Mouse (Mus musculus) midbrain, embryonic 10.5 days (tissue): ENCODE measurements at regions not wholly inside any gene's neighbourhood (a gene's known extent, or its start where the extent isn't known, plus 50 kb on each side); places are given as distances from the start of the nearest gene placed in this dataset.

ENCODE experiments used
- DNase-seq: peaks from one replicate; pipeline ENCODE4 v3.0.0-alpha.2; 2017; ENCODE audit warnings: low spot score
- H3K27ac ChIP-seq: fragments of 300-500 bp; sonication (generic); replicated peaks from 2 replicates; pipeline ENCODE4 v1.5.1; 2016; ENCODE audit warnings: mild to moderate bottlenecking
- H3K27me3 ChIP-seq: fragments of 300-500 bp; sonication (generic); 2 replicates; pipeline ENCODE4 v1.6.1; 2016; ENCODE audit warnings: low read depth, mild to moderate bottlenecking; ENCODE audit not compliant: poor library complexity, severe bottlenecking
- H3K36me3 ChIP-seq: fragments of 300-500 bp; sonication (generic); 2 replicates; pipeline ENCODE4 v1.6.1; 2016; ENCODE audit warnings: mild to moderate bottlenecking, moderate library complexity
- H3K4me1 ChIP-seq: fragments of 300-500 bp; sonication (generic); 2 replicates; pipeline ENCODE4 v1.6.1; 2016
- H3K4me3 ChIP-seq: fragments of 300-500 bp; sonication (generic); 2 replicates; pipeline ENCODE4 v1.5.1; 2016; ENCODE audit warnings: mild to moderate bottlenecking, moderate library complexity
- H3K9me3 ChIP-seq: fragments of 300-500 bp; sonication (generic); replicated peaks from 2 replicates; pipeline ENCODE4 v1.6.1; 2016; ENCODE audit warnings: mild to moderate bottlenecking
- WGBS: fragments of 180-500 bp; shearing (Covaris S2); methylation state at CpG from one replicate; pipeline ENCODE4 v1.1.7; 2016; 5-methylcytosine and 5-hydroxymethylcytosine counted together

GRCm38 (mm10) chr3:61064720-61065119, 62.1 kb downstream of the P2ry1 start:
- H3K27ac ChIP-seq: no peak overlapping the region
- H3K4me3 ChIP-seq: no peak overlapping the region
- H3K27me3 ChIP-seq: no peaks in the 10 kb centered on the region
- WGBS: 79% methylated on average over 1 of the region's 1 CpGs
- no peaks in the 10 kb centered on the region for H3K9me3 ChIP-seq
- no peak for DNase-seq
- H3K4me1 ChIP-seq: no peaks in the 10 kb centered on the region
- H3K36me3 ChIP-seq: no peaks in the 10 kb centered on the region

- H3K36me3 ChIP-seq: no peaks in the 10 kb centered on the region
- H3K4me1 ChIP-seq: no peaks in the 10 kb centered on the region
- no peak overlapping the region for H3K4me3 ChIP-seq
- no peak overlapping the region for H3K27ac ChIP-seq
- no peaks in the 10 kb centered on the region for H3K9me3 ChIP-seq
- no peak for DNase-seq
- 74% methylated on average over 1 of the region's 1 CpGs for WGBS
- no peaks in the 10 kb centered on the region for H3K27me3 ChIP-seq
Measured at GRCm38 (mm10) chr3:61067067-61067466, 64.5 kb downstream of the P2ry1 start.

DNA sequence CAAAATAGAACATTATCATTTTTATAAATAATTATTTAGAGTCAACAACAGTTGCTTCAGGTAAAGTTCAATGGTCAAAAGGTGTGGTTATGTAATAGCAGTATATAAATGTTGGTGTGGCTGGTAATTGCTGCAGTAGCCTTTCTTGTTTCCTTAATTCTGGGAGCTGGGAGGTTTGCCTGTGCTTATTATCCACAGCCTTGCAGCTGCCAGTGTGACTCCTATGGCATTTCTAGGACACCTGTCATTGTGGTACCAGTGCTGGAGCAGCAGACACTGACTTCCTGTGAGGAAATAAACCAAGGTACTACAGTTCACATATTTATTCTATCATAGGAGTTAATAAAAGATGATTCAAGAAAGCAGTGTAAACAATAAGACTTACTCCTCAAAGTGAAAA, 65.6 kb downstream of the P2ry1 start:
- no peaks in the 10 kb centered on the region for H3K27me3 ChIP-seq
- no peaks in the 10 kb centered on the region for H3K4me1 ChIP-seq
- no peaks in the 10 kb centered on the region for H3K9me3 ChIP-seq
- no peak overlapping the region for H3K27ac ChIP-seq
- H3K4me3 ChIP-seq: no peak overlapping the region
- no peaks in the 10 kb centered on the region for H3K36me3 ChIP-seq
- no peak for DNase-seq

DNA sequence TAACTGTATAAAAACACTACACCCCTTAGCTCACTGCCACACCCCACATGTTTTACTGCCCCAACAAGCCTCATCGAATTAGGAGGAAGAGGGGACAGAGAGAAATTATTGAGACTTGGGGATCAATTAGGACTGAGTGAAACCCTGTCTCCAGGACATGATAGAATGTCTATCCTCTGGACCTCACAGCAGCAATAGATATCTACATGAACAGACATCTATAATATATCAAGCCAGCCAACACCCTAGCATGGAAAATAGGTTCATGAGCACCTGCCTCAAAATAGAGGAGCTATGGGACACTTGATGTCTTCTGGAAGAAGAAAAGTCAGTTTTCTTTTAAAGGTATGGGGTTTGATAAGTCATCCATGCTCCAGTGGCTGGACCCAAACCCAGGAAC, 68.4 kb downstream of the P2ry1 start:
- Histone ChIP-seq H3K9me3 (no peaks in the 10 kb centered on the region), H3K4me3 (no peak overlapping the region), H3K27me3 (no peaks in the 10 kb centered on the region), H3K4me1 (no peaks in the 10 kb centered on the region), H3K27ac (no peak overlapping the region), H3K36me3 (no peaks in the 10 kb centered on the region)
- no peak for DNase-seq
- WGBS: 100% methylated on average over 1 of the region's 1 CpGs

- Histone ChIP-seq H3K9me3 (no peaks in the 10 kb centered on the region), H3K4me3 (no peak overlapping the region), H3K27ac (no peak overlapping the region), H3K36me3 (no peaks in the 10 kb centered on the region), H3K4me1 (no peaks in the 10 kb centered on the region), H3K27me3 (no peaks in the 10 kb centered on the region)
- WGBS: 90% methylated on average over 1 of the region's 1 CpGs
- no peak for DNase-seq
Measured at GRCm38 (mm10) chr3:61072330-61072729, 69.7 kb downstream of the P2ry1 start.

- H3K4me1 ChIP-seq: no peaks in the 10 kb centered on the region
- H3K27ac ChIP-seq: no peak overlapping the region
- DNase-seq: no peak
- no peaks in the 10 kb centered on the region for H3K27me3 ChIP-seq
- 92% methylated on average over 1 of the region's 1 CpGs for WGBS
- H3K36me3 ChIP-seq: no peaks in the 10 kb centered on the region
- H3K4me3 ChIP-seq: no peak overlapping the region
- no peaks in the 10 kb centered on the region for H3K9me3 ChIP-seq
Measured at GRCm38 (mm10) chr3:61073103-61073502, 70.5 kb downstream of the P2ry1 start.

DNA sequence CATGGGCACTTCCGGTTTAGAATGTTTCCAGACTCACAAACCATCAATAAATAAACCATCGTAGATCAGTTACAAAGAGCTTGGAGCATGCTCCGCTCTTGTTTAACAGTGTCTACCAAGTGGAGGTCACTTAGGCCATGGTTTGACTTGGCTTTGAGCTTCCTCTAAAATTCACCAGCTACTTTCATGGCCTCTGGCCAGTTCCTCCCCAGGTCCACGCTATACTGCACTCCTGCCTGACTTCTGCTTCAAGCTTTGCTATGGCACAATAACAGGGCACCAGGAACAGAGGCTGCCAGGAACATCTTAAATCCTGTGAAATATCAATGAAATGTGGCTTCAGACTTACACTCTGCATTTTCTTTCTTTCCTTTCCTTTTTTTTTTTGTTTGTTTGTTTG, 71.2 kb downstream of the P2ry1 start:
- Histone ChIP-seq H3K4me3 (no peak overlapping the region), H3K27ac (no peak overlapping the region), H3K27me3 (no peaks in the 10 kb centered on the region), H3K4me1 (no peaks in the 10 kb centered on the region), H3K9me3 (no peaks in the 10 kb centered on the region), H3K36me3 (no peaks in the 10 kb centered on the region)
- no peak for DNase-seq
- whole genome bisulfite sequencing: 88% methylated on average over 4 of the region's 4 CpGs

GRCm38 (mm10) chr3:61075839-61076238, 73.2 kb downstream of the P2ry1 start:
- Histone ChIP-seq H3K36me3 (no peaks in the 10 kb centered on the region), H3K27ac (no peak overlapping the region), H3K27me3 (no peaks in the 10 kb centered on the region), H3K4me3 (no peak overlapping the region), H3K4me1 (no peaks in the 10 kb centered on the region), H3K9me3 (no peaks in the 10 kb centered on the region)
- DNase-seq: no peak
- WGBS: 72% methylated on average over 2 of the region's 2 CpGs

GRCm38 (mm10) chr3:61089931-61090330, 87.3 kb downstream of the P2ry1 start:
- Histone ChIP-seq H3K36me3 (no peaks in the 10 kb centered on the region), H3K4me3 (no peak overlapping the region), H3K27ac (no peak overlapping the region), H3K27me3 (no peaks in the 10 kb centered on the region), H3K9me3 (no peaks in the 10 kb centered on the region), H3K4me1 (no peaks in the 10 kb centered on the region)
- WGBS: 91% methylated on average over 1 of the region's 1 CpGs
- no peak for DNase-seq

DNA sequence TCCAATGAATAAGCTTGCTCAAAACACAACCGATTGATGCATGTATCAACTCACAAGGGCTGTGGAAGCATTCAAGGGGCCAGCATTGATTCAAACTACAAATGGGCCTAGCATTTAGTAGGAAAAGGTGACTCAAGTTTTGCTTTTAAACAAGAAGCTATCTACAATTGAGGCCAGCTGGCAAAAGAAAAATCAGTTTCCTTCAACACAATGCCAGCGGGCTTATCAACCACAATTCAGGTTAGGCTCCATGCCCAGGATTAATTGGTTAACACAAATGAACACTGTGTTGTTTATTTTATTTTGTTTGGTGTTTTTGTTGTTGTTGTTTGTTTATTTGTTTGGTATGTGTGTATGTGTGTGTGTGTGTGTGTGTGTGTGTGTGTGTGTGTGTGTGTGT, 89.4 kb downstream of the P2ry1 start:
- WGBS: 93% methylated on average over 2 of the region's 2 CpGs
- no peaks in the 10 kb centered on the region for H3K36me3 ChIP-seq
- no peak for DNase-seq
- H3K4me3 ChIP-seq: no peak overlapping the region
- no peaks in the 10 kb centered on the region for H3K27me3 ChIP-seq
- H3K4me1 ChIP-seq: no peaks in the 10 kb centered on the region
- no peak overlapping the region for H3K27ac ChIP-seq
- H3K9me3 ChIP-seq: no peaks in the 10 kb centered on the region

GRCm38 (mm10) chr3:61116364-61116763, 113.8 kb downstream of the P2ry1 start:
- H3K4me3 ChIP-seq: no peak overlapping the region
- H3K27ac ChIP-seq: no peak overlapping the region
- H3K27me3 ChIP-seq: no peaks in the 10 kb centered on the region
- no peaks in the 10 kb centered on the region for H3K36me3 ChIP-seq
- DNase-seq: no peak
- no peaks in the 10 kb centered on the region for H3K9me3 ChIP-seq
- no peaks in the 10 kb centered on the region for H3K4me1 ChIP-seq

GRCm38 (mm10) chr3:61133096-61133495, 130.5 kb downstream of the P2ry1 start:
- Histone ChIP-seq H3K27ac (no peak overlapping the region), H3K36me3 (no peaks in the 10 kb centered on the region), H3K9me3 (no peaks in the 10 kb centered on the region), H3K4me3 (no peak overlapping the region), H3K27me3 (no peaks in the 10 kb centered on the region), H3K4me1 (no peaks in the 10 kb centered on the region)
- WGBS: 72% methylated on average over 1 of the region's 1 CpGs
- no peak for DNase-seq

GRCm38 (mm10) chr3:61154087-61154486, 151.5 kb downstream of the P2ry1 start:
- Histone ChIP-seq H3K36me3 (no peaks in the 10 kb centered on the region), H3K27me3 (no peaks in the 10 kb centered on the region), H3K4me3 (no peak overlapping the region), H3K9me3 (no peaks in the 10 kb centered on the region), H3K4me1 (no peaks in the 10 kb centered on the region), H3K27ac (no peak overlapping the region)
- DNase-seq: no peak
- WGBS: 91% methylated on average over 2 of the region's 2 CpGs

GRCm38 (mm10) chr3:61159811-61160210, 157.2 kb downstream of the P2ry1 start:
- H3K27me3 ChIP-seq: no peaks in the 10 kb centered on the region
- H3K9me3 ChIP-seq: no peaks in the 10 kb centered on the region
- no peaks in the 10 kb centered on the region for H3K4me1 ChIP-seq
- WGBS: 79% methylated on average over 4 of the region's 4 CpGs
- no peak overlapping the region for H3K27ac ChIP-seq
- no peaks in the 10 kb centered on the region for H3K36me3 ChIP-seq
- DNase-seq: no peak
- H3K4me3 ChIP-seq: no peak overlapping the region
